Mouse (Mus musculus) kidney, adult 8-10 months (tissue): ENCODE measurements around the gene Rbmx2.
A peak's percentile ranks its signal among the peaks of the same experiment; 100 is the strongest.

ENCODE experiments used
- DNase-seq, 2 experiments: peaks; one replicate each; pipeline ENCODE4 v3.0.0; 2022

Rbmx2 gene

DNA sequence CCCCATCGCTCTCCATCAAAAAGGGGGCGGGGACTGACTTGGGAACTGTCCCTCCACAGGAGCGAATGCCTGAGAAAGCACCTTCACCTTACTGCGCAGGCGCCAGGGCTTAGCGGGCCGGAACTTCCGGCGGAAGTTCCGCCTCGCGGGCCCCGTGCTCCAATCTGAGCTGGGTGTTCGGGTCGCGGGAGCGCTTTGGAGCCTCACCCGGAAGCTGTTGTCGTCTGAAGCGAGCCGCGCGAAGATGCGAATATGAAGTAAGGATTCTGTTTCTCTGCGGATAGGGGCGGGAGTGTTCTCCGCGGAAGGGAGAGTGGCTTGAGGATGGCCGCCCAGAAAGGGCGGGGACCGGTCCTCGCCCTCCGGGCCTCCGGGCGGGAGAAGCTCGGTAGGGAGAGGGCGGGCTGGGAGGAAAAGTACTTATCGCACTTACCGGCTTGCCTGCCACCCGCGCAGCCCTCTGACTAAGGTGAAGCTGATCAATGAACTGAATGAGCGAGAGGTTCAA is at the start of gene Rbmx2:
Gene Rbmx2 (plus strand): TSS at position 141 of the 508 bp plus-strand sequence.
- peak; percentile 86 to 89 for DNase-seq

DNA sequence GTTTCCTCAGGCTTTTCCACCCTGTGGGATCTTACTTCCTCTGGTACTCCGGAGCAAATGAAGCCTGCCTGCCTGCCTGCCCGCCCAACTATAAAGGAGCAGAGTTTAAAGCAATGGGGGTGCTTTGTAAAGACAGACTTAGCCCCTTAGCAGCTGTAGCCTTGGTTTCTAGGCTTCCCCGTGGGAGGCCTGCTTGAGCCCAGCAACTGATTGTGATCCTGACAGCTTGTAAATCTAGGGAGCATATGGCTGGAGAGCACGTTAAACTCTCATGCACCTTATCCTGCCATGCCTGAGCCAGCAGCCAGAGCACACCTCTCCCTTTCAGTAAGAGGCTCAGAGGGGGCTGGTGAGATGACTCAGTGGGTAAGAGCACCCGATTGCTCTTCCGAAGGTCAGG is 28.0 kb upstream of the Rbmx2 start:
- DNase-seq: no peak

DNA sequence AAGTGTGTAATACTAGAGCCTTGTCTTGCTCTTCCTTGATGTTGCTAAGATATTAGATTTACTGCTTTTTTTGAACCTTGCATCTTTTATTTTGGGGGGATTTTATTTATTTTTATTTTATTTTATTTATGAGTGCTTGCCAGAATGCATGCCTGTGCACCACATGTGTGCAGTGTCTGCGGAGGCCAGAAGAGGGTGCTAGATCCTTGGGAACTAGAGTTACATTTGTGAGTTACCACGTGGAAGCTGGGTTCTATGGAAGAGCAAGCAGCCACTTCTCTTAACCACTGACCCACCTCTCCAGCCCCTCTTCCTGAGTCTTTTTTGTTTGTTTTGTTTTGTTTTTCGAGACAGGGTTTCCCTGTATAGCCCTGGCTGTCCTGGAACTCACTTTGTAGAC is 25.2 kb upstream of the Rbmx2 start:
- no peak for DNase-seq

DNA sequence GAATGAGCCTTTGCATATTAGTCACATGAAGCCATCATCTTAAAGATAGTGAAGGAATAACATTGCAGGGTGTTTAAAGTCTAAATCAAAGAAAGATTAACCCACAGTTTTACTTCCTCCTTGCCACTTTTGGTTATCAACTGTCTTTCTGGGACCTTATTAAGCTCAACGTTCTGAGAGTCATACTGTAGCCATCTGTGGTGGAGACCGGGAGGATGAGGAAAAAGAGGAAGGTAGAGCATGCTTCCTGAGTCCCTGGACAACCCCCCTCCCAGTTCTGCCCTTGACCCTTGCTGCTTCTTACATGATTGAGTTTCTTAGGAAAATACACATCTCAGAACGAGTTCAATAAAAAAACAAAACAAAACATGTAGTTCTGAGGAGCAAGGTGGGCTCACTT is 23.1 kb upstream of the Rbmx2 start:
- no peak for DNase-seq

DNA sequence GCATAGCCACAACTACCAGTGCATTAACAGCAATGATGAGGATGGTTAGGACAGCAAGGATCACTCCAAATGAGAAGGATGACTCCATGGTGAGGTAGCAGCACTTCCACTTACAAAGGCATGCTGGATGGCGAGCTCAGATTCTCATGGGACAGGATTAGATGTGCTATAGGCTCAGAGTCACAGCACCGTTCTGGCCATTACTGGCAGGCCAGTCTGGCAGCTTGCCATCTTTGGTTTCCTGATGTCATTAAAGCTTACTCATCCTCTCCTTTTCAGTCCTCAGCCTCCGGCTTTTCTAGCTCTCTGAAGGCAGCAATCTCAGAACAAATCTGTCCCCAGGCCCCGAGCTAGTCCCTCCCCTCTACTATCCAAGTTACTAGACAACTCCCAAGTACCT is 20.6 kb upstream of the Rbmx2 start, which contains the start of gene Gpr119:
Gene Gpr119 (minus strand): TSS at position 308 of the 400 bp plus-strand sequence.
- no peak for DNase-seq

DNA sequence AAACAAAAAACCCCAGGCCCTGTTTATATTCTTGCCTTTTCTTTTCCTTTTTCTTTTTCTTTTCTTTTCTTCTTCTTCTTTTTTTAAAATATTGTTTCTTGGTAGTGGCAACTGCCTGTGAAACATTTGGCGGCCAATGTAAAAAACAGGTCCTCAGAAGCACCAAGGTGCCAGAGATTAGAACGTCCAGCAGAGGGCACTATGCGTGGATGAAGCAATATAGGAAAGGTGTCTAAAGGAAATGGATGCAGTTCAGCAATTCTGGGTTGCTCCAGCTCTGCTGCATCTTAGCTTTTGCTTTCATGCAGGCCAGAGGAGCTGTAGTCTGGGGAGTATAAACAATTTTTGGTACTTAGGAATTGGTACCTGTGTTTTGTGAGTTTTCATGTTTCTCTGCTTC is 11.4 kb upstream of the Rbmx2 start:
- peak; percentile 13 to 44 for DNase-seq

DNA sequence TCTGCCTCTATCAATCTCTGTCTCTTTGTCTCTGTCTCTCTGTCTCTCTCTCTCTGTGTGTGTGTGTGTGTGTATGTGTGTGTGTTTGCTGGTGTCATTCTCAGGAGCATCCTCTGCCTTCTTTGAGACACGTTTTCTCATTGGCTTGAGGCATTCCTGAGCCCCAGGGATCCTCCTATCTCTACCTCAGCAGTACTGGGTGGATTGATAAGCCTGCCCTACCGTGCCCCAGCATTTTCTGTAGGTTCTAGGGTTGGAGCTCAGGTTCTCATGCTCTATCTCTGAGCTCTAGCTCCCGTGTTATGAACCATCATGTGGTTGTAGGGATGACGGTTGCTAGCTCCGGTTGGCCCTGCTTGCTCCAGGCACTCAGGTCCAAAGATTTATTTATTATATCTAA is 10.9 kb upstream of the Rbmx2 start:
- no peak for DNase-seq

DNA sequence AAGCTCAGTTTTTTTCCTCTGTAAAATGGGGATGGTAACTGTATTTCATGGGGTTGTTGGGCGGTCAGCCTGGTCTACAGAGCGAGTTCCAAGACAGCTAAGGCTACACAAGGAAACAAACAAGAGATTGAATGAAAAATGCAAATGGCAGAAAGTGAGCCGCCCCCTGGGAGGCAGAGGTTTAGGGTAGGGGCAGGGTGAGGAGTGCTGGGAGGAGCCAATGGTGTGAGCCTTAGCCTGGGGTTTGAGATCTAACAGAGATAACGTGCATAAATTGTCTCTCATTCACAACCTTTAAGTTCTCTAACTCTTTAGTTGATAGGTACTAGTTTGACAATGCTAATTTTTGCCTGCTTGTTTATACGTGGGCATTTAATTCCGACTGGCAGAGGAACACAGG is 344 bp upstream of the Rbmx2 start:
- DNase-seq: no peak

DNA sequence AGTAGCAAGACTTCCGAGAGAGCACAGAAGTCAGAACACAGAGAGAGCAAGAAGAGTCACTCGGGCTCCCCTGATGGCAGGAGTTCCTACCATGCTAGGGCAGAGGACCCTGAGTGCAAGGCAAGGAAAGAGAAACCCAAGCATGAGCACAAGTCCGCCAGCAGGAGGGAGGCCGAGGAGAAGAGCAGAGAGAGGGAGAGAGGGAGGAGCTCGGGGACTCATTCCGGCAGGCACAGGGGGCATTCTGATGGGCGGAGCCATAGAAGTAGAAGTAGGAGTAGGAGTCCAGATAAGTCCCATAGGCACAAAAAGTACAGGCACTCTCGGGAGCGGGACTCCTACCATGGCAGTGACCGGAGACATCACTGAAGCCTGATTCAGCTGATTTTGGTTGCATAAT is 14.9 kb downstream of the Rbmx2 start:
- no peak for DNase-seq

DNA sequence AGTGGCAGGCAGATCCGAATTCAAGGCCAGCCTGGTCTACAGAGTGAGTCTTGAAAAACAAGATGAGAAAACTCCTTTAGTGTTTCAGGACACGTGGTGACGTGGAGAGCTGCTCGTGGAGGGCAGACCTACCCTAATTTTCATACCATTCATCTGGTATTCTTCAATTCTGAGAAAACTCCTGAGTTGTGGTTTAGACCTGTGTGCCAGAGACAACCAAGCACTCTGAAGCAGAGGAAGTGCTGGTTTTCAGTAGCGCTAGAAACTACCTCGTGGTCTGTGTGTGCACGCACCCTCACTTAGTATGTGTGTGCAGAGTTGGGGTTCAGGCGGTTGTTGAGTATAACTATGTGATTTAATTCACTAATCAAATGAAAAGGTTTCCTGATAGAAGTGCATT is 18.0 kb downstream of the Rbmx2 start:
- DNase-seq: no peak

DNA sequence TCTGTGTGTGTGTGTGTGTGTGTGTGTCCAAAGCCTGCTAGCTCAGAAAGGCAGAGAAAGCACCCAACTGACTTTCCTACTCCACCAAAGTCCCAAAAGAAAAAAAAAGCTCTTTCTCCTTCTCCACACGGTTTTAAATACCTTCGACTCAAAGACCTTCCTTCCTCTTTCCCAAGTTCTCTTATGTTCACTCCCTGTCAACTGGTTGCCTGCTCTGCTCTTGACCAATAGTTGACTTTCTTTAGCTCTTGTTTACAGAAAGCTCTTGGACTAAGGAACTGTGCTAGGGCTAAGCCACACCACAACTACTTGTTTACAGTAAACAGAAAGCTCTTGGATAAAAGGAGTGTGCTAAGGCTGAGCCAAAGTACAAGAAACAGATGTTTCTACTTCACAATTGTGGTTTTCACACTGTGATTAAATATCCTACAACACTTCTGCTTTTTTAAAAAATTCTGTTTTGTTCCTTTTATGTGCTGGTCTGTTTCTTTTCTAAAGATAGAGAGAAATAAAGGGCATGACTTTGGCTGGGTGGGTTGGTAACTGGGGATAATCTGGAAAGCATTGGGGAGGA is 60.0 kb downstream of the Rbmx2 start:
- DNase-seq: no peak
